Mouse (Mus musculus) myocyte (in vitro differentiated cells): ENCODE data around the gene Lats2. TPM values are rescaled to one million over a fixed set of nuclear protein-coding genes. Genes with fewer than 3 reads are reported as not detected.
"Not testable (repeated sequence)": the region's sequence is repeated elsewhere in the genome, so short reads cannot be mapped to it uniquely, and the experiment has no call there.

Source experiments
- H3K27me3 ChIP-seq: one replicate; pipeline ENCODE4 v1.6.1; 2011; ENCODE audit not compliant: control insufficient read depth, insufficient read depth, insufficient read length
- H3K36me3 ChIP-seq: one replicate; pipeline ENCODE4 v1.6.1; 2011; ENCODE audit not compliant: control insufficient read depth, insufficient read depth
- H3K4me2 ChIP-seq: one replicate; pipeline ENCODE4 v1.6.1; 2011; ENCODE audit warnings: low read depth, control low read depth
- H3K4me3 ChIP-seq: one replicate; pipeline ENCODE4 v1.5.1; 2011; ENCODE audit warnings: mild to moderate bottlenecking, control low read depth, moderate library complexity
- H3K79me2 ChIP-seq: one replicate; pipeline ENCODE4 v1.6.1; 2011; ENCODE audit not compliant: control insufficient read depth, insufficient read depth
- H3ac ChIP-seq: one replicate; pipeline ENCODE4 v1.6.1; 2011; ENCODE audit not compliant: control insufficient read depth, insufficient read length
- CEBPB ChIP-seq: IDR thresholded peaks from 2 replicates; pipeline ENCODE4 v1.6.1; 2011; ENCODE audit warnings: mild to moderate bottlenecking, moderate library complexity; ENCODE audit not compliant: poor library complexity, insufficient read depth, severe bottlenecking
- E2F4 ChIP-seq: IDR thresholded peaks from one replicate; pipeline ENCODE4 v1.6.1; 2011; ENCODE audit warnings: mild to moderate bottlenecking, control low read depth, moderate library complexity; ENCODE audit not compliant: insufficient read depth
- MAX ChIP-seq: IDR thresholded peaks from one replicate; pipeline ENCODE4 v1.6.1; 2011; ENCODE audit warnings: low read depth, mild to moderate bottlenecking, control low read depth
- MYOD1 ChIP-seq, 3 experiments: IDR thresholded peaks; one replicate each; pipeline ENCODE4 v1.6.1; 2011; ENCODE audit warnings: control low read depth in 2 of 3, low read depth in 2 of 3, mild to moderate bottlenecking in 2 of 3, moderate library complexity in 1 of 3; ENCODE audit not compliant: insufficient read length in 2 of 3, control insufficient read depth in 1 of 3
- MYOG ChIP-seq, 3 experiments: IDR thresholded peaks; one replicate each; pipeline ENCODE4 v1.6.1; 2011; ENCODE audit warnings: control low read depth in 2 of 3, low read depth in 2 of 3, mild to moderate bottlenecking in 2 of 3; ENCODE audit not compliant: insufficient read length in 2 of 3, control insufficient read depth in 1 of 3, insufficient read depth in 1 of 3
- POLR2A ChIP-seq: IDR thresholded peaks from one replicate; pipeline ENCODE4 v1.6.1; 2011; ENCODE audit warnings: low read depth, mild to moderate bottlenecking, control low read depth, moderate library complexity; ENCODE audit not compliant: insufficient read length
- POLR2AphosphoS2 ChIP-seq: IDR thresholded peaks from one replicate; pipeline ENCODE4 v1.6.1; 2011; ENCODE audit warnings: low read depth, control low read depth; ENCODE audit not compliant: insufficient read length
- REST ChIP-seq: IDR thresholded peaks from one replicate; pipeline ENCODE4 v1.6.1; 2011; ENCODE audit warnings: mild to moderate bottlenecking, control low read depth, moderate library complexity; ENCODE audit not compliant: insufficient read depth, insufficient read length
- SRF ChIP-seq: IDR thresholded peaks from one replicate; pipeline ENCODE4 v1.6.1; 2011; ENCODE audit warnings: low read depth; ENCODE audit not compliant: control insufficient read depth, insufficient read length
- TCF12 ChIP-seq: IDR thresholded peaks from one replicate; pipeline ENCODE4 v1.6.1; 2011; ENCODE audit warnings: mild to moderate bottlenecking, control low read depth; ENCODE audit not compliant: poor library complexity, insufficient read depth, severe bottlenecking
- TCF3 ChIP-seq: IDR thresholded peaks from one replicate; pipeline ENCODE4 v1.6.1; 2011; ENCODE audit warnings: low read depth, control low read depth; ENCODE audit not compliant: insufficient read length
- USF1 ChIP-seq: IDR thresholded peaks from one replicate; pipeline ENCODE4 v1.6.1; 2011; ENCODE audit warnings: low read depth, mild to moderate bottlenecking, control low read depth, moderate library complexity
- polyA plus RNA-seq: library from polyadenylated mRNA; unstranded; fragments of >200 nt; fragmentation: generic; extraction: Trizol; gene quantifications from one replicate; pipeline ENCODE4 v1.2.1, GENCODE M21; 2012; ENCODE audit warnings: missing spikeins

Gene Lats2
- polyA plus RNA-seq, 1 experiment: 10.6 TPM

- peaks cover 37% of the 10 kb centered on the region for H3K36me3 ChIP-seq
- H3K4me2 ChIP-seq: no peak overlapping the region
- peaks cover 3% of the 10 kb centered on the region for H3K79me2 ChIP-seq
- H3ac ChIP-seq: no peak overlapping the region
- H3K27me3 ChIP-seq: no peaks in the 10 kb centered on the region
- H3K4me3 ChIP-seq: no peak overlapping the region
- no peak for TF ChIP-seq POLR2A
- no peak for TF ChIP-seq POLR2AphosphoS2
- TF ChIP-seq MAX: no peak
- no peak for TF ChIP-seq MYOD1 (IDR thresholded peaks at IDR 0.05; ENCODE audit: control insufficient read depth in 1 of 3, insufficient read length in 2 of 3, low read depth in 2 of 3)
- TF ChIP-seq TCF3: no peak
- TF ChIP-seq MYOG (IDR thresholded peaks at IDR 0.05; ENCODE audit: control insufficient read depth in 1 of 3, insufficient read depth in 1 of 3, insufficient read length in 2 of 3, low read depth in 2 of 3): no peak
- TF ChIP-seq SRF: no peak
Measured at GRCm38 (mm10) chr14:57694246-57694645, 63.9 kb downstream of the Lats2 start.

GRCm38 (mm10) chr14:57692517-57693130 is 65.6 kb downstream of the Lats2 start:
- TF ChIP-seq SRF (no peak), MYOD1 (IDR thresholded peaks at IDR 0.05; ENCODE audit: control insufficient read depth in 1 of 3, insufficient read length in 2 of 3, low read depth in 2 of 3) (no peak), POLR2AphosphoS2 (no peak), E2F4 (no peak), TCF12 (no peak), TCF3 (no peak), MYOG (IDR thresholded peaks at IDR 0.05; ENCODE audit: control insufficient read depth in 1 of 3, insufficient read depth in 1 of 3, insufficient read length in 2 of 3, low read depth in 2 of 3) (no peak), CEBPB (no peak), MAX (no peak), REST (no peak), POLR2A (no peak), USF1 (no peak)
- Histone ChIP-seq H3ac (no peak overlapping the region), H3K79me2 (no peaks in the 10 kb centered on the region), H3K4me2 (no peak overlapping the region), H3K36me3 (peaks cover 39% of the 10 kb centered on the region), H3K4me3 (no peak overlapping the region), H3K27me3 (no peaks in the 10 kb centered on the region)

GRCm38 (mm10) chr14:57691316-57691715 is 66.9 kb downstream of the Lats2 start:
- H3K27me3 ChIP-seq: no peaks in the 10 kb centered on the region
- no peak for TF ChIP-seq POLR2A
- TF ChIP-seq TCF3: no peak
- no peak for TF ChIP-seq SRF
- no peak for TF ChIP-seq POLR2AphosphoS2
- no peak for TF ChIP-seq USF1
- TF ChIP-seq TCF12: no peak
- TF ChIP-seq MAX: no peak
- TF ChIP-seq CEBPB: no peak
- no peak for TF ChIP-seq REST

GRCm38 (mm10) chr14:57690681-57691080 is 67.5 kb downstream of the Lats2 start:
- TF ChIP-seq POLR2AphosphoS2: no peak
- no peak overlapping the region for H3K4me2 ChIP-seq

More at GRCm38 (mm10) chr14:57691316-57691715, 66.9 kb downstream of the Lats2 start:
- Histone ChIP-seq H3ac (no peak overlapping the region), H3K36me3 (peaks cover 29% of the 10 kb centered on the region), H3K4me3 (no peak overlapping the region), H3K79me2 (no peaks in the 10 kb centered on the region), H3K4me2 (no peak overlapping the region)

GRCm38 (mm10) chr14:57688066-57688465 is 70.1 kb downstream of the Lats2 start:
- H3K4me3 ChIP-seq, H3K79me2 ChIP-seq, H3ac ChIP-seq, H3K27me3 ChIP-seq, H3K4me2 ChIP-seq: not testable (repeated sequence)
- H3K36me3 ChIP-seq: peaks cover 25% of the 10 kb centered on the region

More at GRCm38 (mm10) chr14:57690681-57691080, 67.5 kb downstream of the Lats2 start:
- Histone ChIP-seq H3K27me3 (no peaks in the 10 kb centered on the region), H3K36me3 (peaks cover 28% of the 10 kb centered on the region), H3K79me2 (no peaks in the 10 kb centered on the region), H3ac (no peak overlapping the region), H3K4me3 (no peak overlapping the region)
